Mouse (Mus musculus) cerebellum, adult 2 months (tissue): ENCODE results near the gene Cdh3. TPM values are rescaled to one million over a fixed set of nuclear protein-coding genes. Genes with fewer than 3 reads are reported as not detected.

Experiments
- DNase-seq, 2 experiments: peaks; one replicate each; pipeline ENCODE4 v3.0.0; 2021
- H3K27ac ChIP-seq: fragments of 200-500 bp; 2 replicates; pipeline ENCODE4 v1.5.1; 2012; ENCODE audit warnings: low read length, control low read depth, inconsistent platforms; ENCODE audit not compliant: insufficient read depth
- H3K27me3 ChIP-seq: fragments of 200-500 bp; 2 replicates; pipeline ENCODE4 v1.6.1; 2012; ENCODE audit warnings: inconsistent platforms, mild to moderate bottlenecking, low read length, moderate library complexity; ENCODE audit not compliant: control insufficient read depth, insufficient read depth
- H3K4me1 ChIP-seq: fragments of 200-500 bp; 2 replicates; pipeline ENCODE4 v1.6.1; 2011; ENCODE audit warnings: low read length; ENCODE audit not compliant: control insufficient read depth, insufficient read depth
- H3K4me3 ChIP-seq: fragments of 200-500 bp; replicated peaks from 2 replicates; pipeline ENCODE3; 2011; ENCODE audit warnings: mild to moderate bottlenecking, low read depth, low read length, control low read depth; ENCODE audit not compliant: insufficient read depth
- CTCF ChIP-seq: fragments of 200-500 bp; IDR thresholded peaks from 2 replicates; pipeline ENCODE4 v1.5.1; 2011; ENCODE audit warnings: low read depth, mild to moderate bottlenecking, control low read depth, low read length, moderate library complexity, borderline replicate concordance; ENCODE audit not compliant: insufficient read depth
- POLR2A ChIP-seq: fragments of 200-500 bp; IDR thresholded peaks from 2 replicates; pipeline ENCODE4 v1.6.1; 2011; ENCODE audit warnings: low read length, control low read depth, borderline replicate concordance; ENCODE audit not compliant: insufficient read depth
- WGBS: fragments of 180-500 bp; shearing (Covaris S2); methylation state at CpG from one replicate; pipeline ENCODE4 v1.1.7; 2018; 5-methylcytosine and 5-hydroxymethylcytosine counted together
- polyA plus RNA-seq: library from polyadenylated mRNA; depleted of rRNA; stranded (reverse); fragments of >200 nt; gene quantifications from 2 replicates; pipeline ENCODE4 v1.2.3, GENCODE M21; 2012

Cdh3 gene
- polyA plus RNA-seq, 1 experiment, result 0.64 TPM

DNA sequence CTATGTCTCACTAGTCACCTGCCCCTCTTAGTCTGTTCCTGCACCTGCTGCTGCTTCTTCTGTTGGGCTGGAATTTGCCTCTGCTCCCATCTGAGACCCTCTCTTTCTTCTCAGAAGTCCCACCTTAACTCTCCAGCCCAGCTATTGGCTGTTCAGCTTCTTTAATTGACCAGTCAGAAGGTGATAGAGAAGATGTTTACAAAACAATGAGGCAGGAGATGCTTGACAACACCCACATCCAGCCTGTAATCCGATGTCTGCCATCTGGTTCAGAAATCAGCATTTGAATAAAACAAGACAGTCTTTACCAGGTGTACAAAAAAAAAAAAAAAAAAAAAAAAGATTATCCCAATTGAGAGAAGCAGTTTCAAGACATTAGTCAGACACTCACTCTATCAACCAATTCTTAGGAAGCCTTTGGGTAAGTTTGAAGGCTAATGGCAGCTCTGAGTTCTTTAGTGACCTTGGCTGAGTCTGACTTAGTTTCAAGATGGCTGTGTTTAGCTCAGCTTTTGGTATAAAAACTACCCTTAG is 5.3 kb downstream of the Cdh3 start:
- Histone ChIP-seq H3K4me3 (no peak overlapping the region), H3K27me3 (peaks cover 3% of the 10 kb centered on the region; the same call in 1 of the 2 replicates), H3K4me1 (0 out of 2 replicates have a peak, but pooled peaks cover 3% of the 10 kb centered on the region), H3K27ac (no peak overlapping the region)
- 60% methylated on average over 1 of the region's 1 CpGs for whole genome bisulfite sequencing
- TF ChIP-seq POLR2A (no peak), CTCF (no peak)
- DNase-seq, result no peak

GRCm38 (mm10) chr8:106516581-106516980 is 5.9 kb downstream of the Cdh3 start:
- H3K4me1 ChIP-seq, result 0 out of 2 replicates have a peak, but pooled peaks cover 3% of the 10 kb centered on the region
- no peak overlapping the region for H3K4me3 ChIP-seq
- peaks cover 3% of the 10 kb centered on the region; the same call in 1 of the 2 replicates for H3K27me3 ChIP-seq
- H3K27ac ChIP-seq, result no peak overlapping the region
- TF ChIP-seq CTCF (no peak), POLR2A (no peak)
- no peak for DNase-seq
- WGBS, result 63% methylated on average over 2 of the region's 2 CpGs

DNA sequence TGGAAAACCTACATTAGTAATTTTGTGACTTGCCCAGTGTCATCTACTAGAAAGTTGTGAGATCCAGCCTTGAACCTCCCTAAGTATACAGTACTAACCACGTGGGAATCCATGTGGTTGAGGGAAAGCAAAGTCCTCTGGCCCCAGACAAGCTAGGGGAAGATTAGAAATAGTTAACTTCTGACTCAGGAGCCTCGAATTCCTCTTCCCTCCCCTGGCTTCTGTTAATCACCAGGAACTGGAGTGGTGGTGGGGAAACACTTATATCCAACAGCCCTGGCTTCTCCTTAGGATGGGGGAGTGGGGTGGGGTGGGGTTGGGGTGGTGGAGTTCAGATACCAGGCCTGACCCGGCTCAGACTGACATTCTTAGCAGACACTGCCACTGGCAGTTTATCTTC is 8.1 kb downstream of the Cdh3 start:
- WGBS, result 52% methylated on average over 3 of the region's 3 CpGs
- no peak for DNase-seq
- H3K4me1 ChIP-seq, result no peaks in the 10 kb centered on the region
- H3K27me3 ChIP-seq, result no peaks in the 10 kb centered on the region
- H3K4me3 ChIP-seq, result no peak overlapping the region
- H3K27ac ChIP-seq, result no peak overlapping the region
- TF ChIP-seq POLR2A, result no peak
- no peak for TF ChIP-seq CTCF

GRCm38 (mm10) chr8:106520578-106520977 is 9.9 kb downstream of the Cdh3 start:
- Histone ChIP-seq H3K4me3 (no peak overlapping the region), H3K27ac (no peak overlapping the region), H3K27me3 (no peaks in the 10 kb centered on the region), H3K4me1 (no peaks in the 10 kb centered on the region)
- DNase-seq, result no peak
- TF ChIP-seq CTCF (no peak), POLR2A (no peak)
- WGBS, result 91% methylated on average over 7 of the region's 7 CpGs

DNA sequence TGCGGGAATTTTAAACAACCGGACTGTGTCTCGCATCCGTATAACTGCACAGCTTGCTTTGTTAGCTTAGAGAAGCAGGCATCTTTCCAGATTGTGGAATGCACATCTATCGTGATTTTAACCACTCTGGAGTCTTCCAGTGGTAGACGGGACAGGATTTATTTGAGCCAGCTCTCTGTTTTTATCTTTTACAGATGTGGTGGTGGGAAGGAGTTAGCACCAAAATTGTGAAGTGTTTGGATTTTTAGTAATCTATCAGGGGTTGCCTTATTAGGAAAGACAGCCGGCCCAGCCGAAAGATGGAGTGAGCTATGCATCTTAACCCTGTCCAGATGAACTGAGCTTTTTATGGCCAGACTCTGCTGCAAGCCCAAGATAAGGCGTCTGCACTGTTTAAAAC is 11.2 kb downstream of the Cdh3 start:
- H3K4me1 ChIP-seq, result no peaks in the 10 kb centered on the region
- H3K27me3 ChIP-seq, result no peaks in the 10 kb centered on the region
- DNase-seq, result no peak
- H3K27ac ChIP-seq, result no peak overlapping the region
- 75% methylated on average over 9 of the region's 9 CpGs for WGBS
- TF ChIP-seq CTCF, result no peak
- TF ChIP-seq POLR2A, result no peak
- no peak overlapping the region for H3K4me3 ChIP-seq

DNA sequence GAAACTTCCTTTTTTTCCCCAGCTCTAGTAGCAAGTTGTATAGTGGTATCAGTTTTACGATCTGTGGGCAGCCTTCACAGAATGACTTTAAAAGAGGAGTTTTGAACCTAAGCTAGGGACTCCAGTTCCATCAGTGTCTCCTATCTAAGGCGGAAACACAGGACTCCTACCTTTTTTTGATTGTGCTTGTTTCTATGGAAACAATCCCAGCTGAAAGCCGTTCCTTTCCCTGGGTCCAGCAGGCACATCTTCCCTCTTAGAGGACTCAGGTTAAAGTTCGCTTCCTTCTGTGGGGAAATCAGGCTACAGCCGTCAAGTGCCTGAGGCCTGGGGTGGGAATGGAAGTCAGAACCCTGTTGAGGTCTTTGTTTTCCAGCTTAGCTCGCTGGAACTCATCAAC is 16.0 kb downstream of the Cdh3 start:
- Histone ChIP-seq H3K27me3 (no peaks in the 10 kb centered on the region), H3K27ac (no peak overlapping the region), H3K4me3 (no peak overlapping the region), H3K4me1 (no peaks in the 10 kb centered on the region)
- TF ChIP-seq CTCF, result no peak
- WGBS, result 60% methylated on average over 6 of the region's 6 CpGs
- DNase-seq, result no peak

- TF ChIP-seq CTCF (no peak), POLR2A (no peak)
- DNase-seq, result no peak
- Histone ChIP-seq H3K4me3 (no peak overlapping the region), H3K27me3 (no peaks in the 10 kb centered on the region), H3K27ac (no peak overlapping the region), H3K4me1 (no peaks in the 10 kb centered on the region)
- 87% methylated on average over 9 of the region's 9 CpGs for WGBS
These were observed 16.7 kb downstream of the Cdh3 start for GRCm38 (mm10) chr8:106527241-106528036.
